Mouse (Mus musculus): ENCODE measurements at regions not wholly inside any gene's neighbourhood (a gene's known extent, or its start where the extent isn't known, plus 50 kb on each side); places are given as distances from the start of the nearest gene placed in this dataset.

GRCm38 (mm10) chr12:74745051-74745450 lies 428.9 kb upstream of the Gm11042 start:
- 93% methylated on average over 1 of the region's 1 CpGs for WGBS
- H3K27ac ChIP-seq (replicated peaks; ENCODE audit: low read depth, low read length), result no peak overlapping the region
- H3K4me2 ChIP-seq (ENCODE audit: low read depth, severe bottlenecking), result no peak overlapping the region
- no peaks in the 10 kb centered on the region for H3K36me3 ChIP-seq (ENCODE audit: control insufficient read depth, insufficient read depth, low read length)
- DNase-seq (ENCODE audit: low spot score) (no peak), ATAC-seq (ENCODE audit: insufficient number of reproducible peaks, low FRiP score, low TSS enrichment, low read depth) (no peak)
- H3K9me3 ChIP-seq (ENCODE audit: control insufficient read depth, low read length), result no peaks in the 10 kb centered on the region
- no peaks in the 10 kb centered on the region for H3K27me3 ChIP-seq (ENCODE audit: control insufficient read depth, insufficient read depth, low read length)
- H3K9ac ChIP-seq (ENCODE audit: low read length), result no peak overlapping the region
- H3K4me1 ChIP-seq (ENCODE audit: control insufficient read depth, insufficient read depth, low read length), result no peaks in the 10 kb centered on the region
- no peak overlapping the region for H3K4me3 ChIP-seq (ENCODE audit: low read depth, low read length)

GRCm38 (mm10) chr12:74728866-74729265 lies 412.7 kb upstream of the Gm11042 start:
- Histone ChIP-seq H3K27ac (replicated peaks; ENCODE audit: low read depth, low read length) (no peak overlapping the region), H3K9me3 (ENCODE audit: control insufficient read depth, low read length) (no peaks in the 10 kb centered on the region), H3K36me3 (ENCODE audit: control insufficient read depth, insufficient read depth, low read length) (no peaks in the 10 kb centered on the region), H3K27me3 (ENCODE audit: control insufficient read depth, insufficient read depth, low read length) (no peaks in the 10 kb centered on the region), H3K4me1 (ENCODE audit: control insufficient read depth, insufficient read depth, low read length) (no peaks in the 10 kb centered on the region), H3K4me3 (ENCODE audit: low read depth, low read length) (no peak overlapping the region), H3K9ac (ENCODE audit: low read length) (no peak overlapping the region), H3K4me2 (ENCODE audit: low read depth, severe bottlenecking) (no peak overlapping the region)
- ATAC-seq (ENCODE audit: insufficient number of reproducible peaks, low FRiP score, low TSS enrichment, low read depth) (no peak), DNase-seq (ENCODE audit: low spot score) (no peak)
- 89% methylated on average over 2 of the region's 2 CpGs for WGBS

- 88% methylated on average over 3 of the region's 3 CpGs for WGBS
- no peaks in the 10 kb centered on the region for H3K9me3 ChIP-seq (ENCODE audit: control insufficient read depth, low read length)
- DNase-seq (ENCODE audit: low spot score), result no peak
- no peak overlapping the region for H3K9ac ChIP-seq (ENCODE audit: low read length)
- no peak overlapping the region for H3K4me3 ChIP-seq (ENCODE audit: low read depth, low read length)
- no peaks in the 10 kb centered on the region for H3K4me1 ChIP-seq (ENCODE audit: control insufficient read depth, insufficient read depth, low read length)
- H3K36me3 ChIP-seq (ENCODE audit: control insufficient read depth, insufficient read depth, low read length), result no peaks in the 10 kb centered on the region
- H3K4me2 ChIP-seq (ENCODE audit: low read depth, severe bottlenecking), result no peak overlapping the region
- no peaks in the 10 kb centered on the region for H3K27me3 ChIP-seq (ENCODE audit: control insufficient read depth, insufficient read depth, low read length)
- no peak overlapping the region for H3K27ac ChIP-seq (replicated peaks; ENCODE audit: low read depth, low read length)
- ATAC-seq (ENCODE audit: insufficient number of reproducible peaks, low FRiP score, low TSS enrichment, low read depth), result no peak
These were observed 363.0 kb upstream of the Gm11042 start for GRCm38 (mm10) chr12:74679149-74679548.

GRCm38 (mm10) chr12:74677835-74678234 lies 361.6 kb upstream of the Gm11042 start:
- DNase-seq (ENCODE audit: low spot score), result no peak
- no peak overlapping the region for H3K4me3 ChIP-seq (ENCODE audit: low read depth, low read length)
- WGBS, result 86% methylated on average over 2 of the region's 2 CpGs

GRCm38 (mm10) chr12:74658406-74658805 lies 342.2 kb upstream of the Gm11042 start:
- H3K4me2 ChIP-seq (ENCODE audit: low read depth, severe bottlenecking), result no peak overlapping the region
- ATAC-seq (ENCODE audit: insufficient number of reproducible peaks, low FRiP score, low TSS enrichment, low read depth), result no peak
- DNase-seq (ENCODE audit: low spot score), result no peak
- no peaks in the 10 kb centered on the region for H3K4me1 ChIP-seq (ENCODE audit: control insufficient read depth, insufficient read depth, low read length)
- H3K27ac ChIP-seq (replicated peaks; ENCODE audit: low read depth, low read length), result no peak overlapping the region
- no peaks in the 10 kb centered on the region for H3K36me3 ChIP-seq (ENCODE audit: control insufficient read depth, insufficient read depth, low read length)
- no peaks in the 10 kb centered on the region for H3K9me3 ChIP-seq (ENCODE audit: control insufficient read depth, low read length)
- no peak overlapping the region for H3K4me3 ChIP-seq (ENCODE audit: low read depth, low read length)
- no peaks in the 10 kb centered on the region for H3K27me3 ChIP-seq (ENCODE audit: control insufficient read depth, insufficient read depth, low read length)
- H3K9ac ChIP-seq (ENCODE audit: low read length), result no peak overlapping the region

More at GRCm38 (mm10) chr12:74677835-74678234, 361.6 kb upstream of the Gm11042 start:
- Histone ChIP-seq H3K4me2 (ENCODE audit: low read depth, severe bottlenecking) (no peak overlapping the region), H3K27ac (replicated peaks; ENCODE audit: low read depth, low read length) (no peak overlapping the region), H3K36me3 (ENCODE audit: control insufficient read depth, insufficient read depth, low read length) (no peaks in the 10 kb centered on the region), H3K9ac (ENCODE audit: low read length) (no peak overlapping the region), H3K4me1 (ENCODE audit: control insufficient read depth, insufficient read depth, low read length) (no peaks in the 10 kb centered on the region), H3K27me3 (ENCODE audit: control insufficient read depth, insufficient read depth, low read length) (no peaks in the 10 kb centered on the region), H3K9me3 (ENCODE audit: control insufficient read depth, low read length) (no peaks in the 10 kb centered on the region)
- no peak for ATAC-seq (ENCODE audit: insufficient number of reproducible peaks, low FRiP score, low TSS enrichment, low read depth)

GRCm38 (mm10) chr12:74657036-74657648 lies 340.9 kb upstream of the Gm11042 start:
- no peaks in the 10 kb centered on the region for H3K27me3 ChIP-seq (ENCODE audit: control insufficient read depth, insufficient read depth, low read length)
- DNase-seq (ENCODE audit: low spot score), result no peak
- H3K4me3 ChIP-seq (ENCODE audit: low read depth, low read length), result no peak overlapping the region
- H3K27ac ChIP-seq (replicated peaks; ENCODE audit: low read depth, low read length), result no peak overlapping the region
- 62% methylated on average over 2 of the region's 2 CpGs for WGBS
- H3K36me3 ChIP-seq (ENCODE audit: control insufficient read depth, insufficient read depth, low read length), result no peaks in the 10 kb centered on the region
- no peak overlapping the region for H3K4me2 ChIP-seq (ENCODE audit: low read depth, severe bottlenecking)
- no peak overlapping the region for H3K9ac ChIP-seq (ENCODE audit: low read length)
- no peaks in the 10 kb centered on the region for H3K9me3 ChIP-seq (ENCODE audit: control insufficient read depth, low read length)
- no peak for ATAC-seq (ENCODE audit: insufficient number of reproducible peaks, low FRiP score, low TSS enrichment, low read depth)
- no peaks in the 10 kb centered on the region for H3K4me1 ChIP-seq (ENCODE audit: control insufficient read depth, insufficient read depth, low read length)

- H3K4me3 ChIP-seq (ENCODE audit: low read depth, low read length), result no peak overlapping the region
- no peak overlapping the region for H3K4me2 ChIP-seq (ENCODE audit: low read depth, severe bottlenecking)
- no peak overlapping the region for H3K9ac ChIP-seq (ENCODE audit: low read length)
- no peaks in the 10 kb centered on the region for H3K36me3 ChIP-seq (ENCODE audit: control insufficient read depth, insufficient read depth, low read length)
- no peak overlapping the region for H3K27ac ChIP-seq (replicated peaks; ENCODE audit: low read depth, low read length)
- DNase-seq (ENCODE audit: low spot score) (no peak), ATAC-seq (ENCODE audit: insufficient number of reproducible peaks, low FRiP score, low TSS enrichment, low read depth) (no peak)
- no peaks in the 10 kb centered on the region for H3K4me1 ChIP-seq (ENCODE audit: control insufficient read depth, insufficient read depth, low read length)
- H3K9me3 ChIP-seq (ENCODE audit: control insufficient read depth, low read length), result no peaks in the 10 kb centered on the region
- WGBS, result 75% methylated on average over 1 of the region's 1 CpGs
- H3K27me3 ChIP-seq (ENCODE audit: control insufficient read depth, insufficient read depth, low read length), result no peaks in the 10 kb centered on the region
These were observed 335.1 kb upstream of the Gm11042 start for GRCm38 (mm10) chr12:74651256-74651655.

- DNase-seq (ENCODE audit: low spot score) (no peak), ATAC-seq (ENCODE audit: insufficient number of reproducible peaks, low FRiP score, low TSS enrichment, low read depth) (no peak)
- H3K4me1 ChIP-seq (ENCODE audit: control insufficient read depth, insufficient read depth, low read length), result no peaks in the 10 kb centered on the region
- no peak overlapping the region for H3K4me3 ChIP-seq (ENCODE audit: low read depth, low read length)
- no peak overlapping the region for H3K27ac ChIP-seq (replicated peaks; ENCODE audit: low read depth, low read length)
- WGBS, result 86% methylated on average over 2 of the region's 2 CpGs
- no peaks in the 10 kb centered on the region for H3K36me3 ChIP-seq (ENCODE audit: control insufficient read depth, insufficient read depth, low read length)
- no peak overlapping the region for H3K9ac ChIP-seq (ENCODE audit: low read length)
- no peak overlapping the region for H3K4me2 ChIP-seq (ENCODE audit: low read depth, severe bottlenecking)
- no peaks in the 10 kb centered on the region for H3K27me3 ChIP-seq (ENCODE audit: control insufficient read depth, insufficient read depth, low read length)
- H3K9me3 ChIP-seq (ENCODE audit: control insufficient read depth, low read length), result no peaks in the 10 kb centered on the region
These were observed 316.6 kb upstream of the Gm11042 start for GRCm38 (mm10) chr12:74632827-74633226.

- Histone ChIP-seq H3K9me3 (ENCODE audit: control insufficient read depth, low read length) (no peaks in the 10 kb centered on the region), H3K27ac (replicated peaks; ENCODE audit: low read depth, low read length) (no peak overlapping the region), H3K36me3 (ENCODE audit: control insufficient read depth, insufficient read depth, low read length) (no peaks in the 10 kb centered on the region), H3K4me2 (ENCODE audit: low read depth, severe bottlenecking) (no peak overlapping the region), H3K9ac (ENCODE audit: low read length) (no peak overlapping the region), H3K4me3 (ENCODE audit: low read depth, low read length) (no peak overlapping the region), H3K4me1 (ENCODE audit: control insufficient read depth, insufficient read depth, low read length) (no peaks in the 10 kb centered on the region), H3K27me3 (ENCODE audit: control insufficient read depth, insufficient read depth, low read length) (no peaks in the 10 kb centered on the region)
- ATAC-seq (ENCODE audit: insufficient number of reproducible peaks, low FRiP score, low TSS enrichment, low read depth) (no peak), DNase-seq (ENCODE audit: low spot score) (no peak)
- WGBS, result 93% methylated on average over 2 of the region's 2 CpGs
These were observed 279.0 kb upstream of the Gm11042 start for GRCm38 (mm10) chr12:74595208-74595607.
